Mouse (Mus musculus): ENCODE results near the gene Ropn1l. TPM values are rescaled to one million over a fixed set of nuclear protein-coding genes. Genes with fewer than 3 reads are reported as not detected.

Ropn1l gene
- total and polyA plus RNA-seq, 3 experiments = 0.96 to 1.7 TPM; not detected in 1

- Histone ChIP-seq H3K36me3 (ENCODE audit: control insufficient read depth in 1 of 2, insufficient read depth in 2 of 2, low read length in 2 of 2) (peaks cover 0 to 36% of the 10 kb centered on the region in 2 experiments; a peak in 2 of 4 replicates), H3K9me3 (replicated peaks; ENCODE audit: insufficient read depth, low read length) (no peaks in the 10 kb centered on the region), H3K27ac (ENCODE audit: control insufficient read depth, low read depth, low read length) (no peak overlapping the region), H3K4me1 (ENCODE audit: control insufficient read depth in 1 of 2, insufficient read depth in 2 of 2, low read length in 2 of 2) (0 out of 4 replicates have a peak, but pooled peaks cover 0 to under 1% of the 10 kb centered on the region in 2 experiments), H3K79me2 (ENCODE audit: control insufficient read depth, insufficient read depth, low read length, poor library complexity) (no peaks in the 10 kb centered on the region), H3K27me3 (ENCODE audit: control insufficient read depth in 1 of 2, insufficient read depth in 2 of 2, low read length in 2 of 2) (no peaks in the 10 kb centered on the region), H3K4me3 (ENCODE audit: control insufficient read depth in 1 of 2, insufficient read depth in 1 of 2, low read depth in 2 of 2, low read length in 2 of 2) (no peak overlapping the region), H3K9ac (ENCODE audit: control insufficient read depth, low read depth, low read length, poor library complexity, severe bottlenecking) (no peak overlapping the region)
- no peak for DNase-seq (ENCODE audit: low read depth, low spot score)
- TF ChIP-seq NRF1 (IDR thresholded peaks at IDR 0.05; ENCODE audit: insufficient read depth, low read depth, low read length, poor library complexity, severe bottlenecking) (no peak), JUND (IDR thresholded peaks at IDR 0.05; ENCODE audit: low read depth, low read length) (no peak), USF2 (IDR thresholded peaks at IDR 0.05; ENCODE audit: borderline replicate concordance in 1 of 2, insufficient read depth in 1 of 2, low read depth in 1 of 2, low read length in 2 of 2) (no peak), ZNF384 (IDR thresholded peaks at IDR 0.05; ENCODE audit: low read depth, low read length) (no peak), POLR2A (IDR thresholded peaks at IDR 0.05; ENCODE audit: control insufficient read depth in 1 of 2, insufficient read depth in 1 of 2, low read depth in 1 of 2, low read length in 2 of 2, poor library complexity in 1 of 2) (no peak), UBTF (IDR thresholded peaks at IDR 0.05; ENCODE audit: borderline replicate concordance, insufficient read depth, low read depth, low read length) (no peak), MXI1 (IDR thresholded peaks at IDR 0.05; ENCODE audit: low read depth, low read length) (no peak), HCFC1 (IDR thresholded peaks at IDR 0.05; ENCODE audit: low read depth, low read length) (no peak), GABPA (IDR thresholded peaks at IDR 0.05; ENCODE audit: low read depth, low read length) (no peak), TAL1 (IDR thresholded peaks at IDR 0.05; ENCODE audit: low read length) (no peak), MAFK (IDR thresholded peaks at IDR 0.05; ENCODE audit: borderline replicate concordance, low read depth, low read length) (no peak), EP300 (IDR thresholded peaks at IDR 0.05; ENCODE audit: low read depth in 1 of 2, low read length in 2 of 2) (no peak), MAZ (IDR thresholded peaks at IDR 0.05; ENCODE audit: low read depth, low read length) (no peak), NELFE (IDR thresholded peaks at IDR 0.05; ENCODE audit: low read depth, low read length) (no peak), MYC (IDR thresholded peaks at IDR 0.05; ENCODE audit: low read depth, low read length) (no peak), POLR2AphosphoS2 (IDR thresholded peaks at IDR 0.05; ENCODE audit: low read length) (no peak), CTCF (IDR thresholded peaks at IDR 0.05 in 2 of 3, conservative IDR thresholded peaks at IDR 0.05 in 1 of 3; ENCODE audit: control insufficient read depth in 1 of 3, insufficient read depth in 1 of 3, low read depth in 2 of 3, low read length in 3 of 3, poor library complexity in 1 of 3, severe bottlenecking in 1 of 3) (no peak), TCF12 (IDR thresholded peaks at IDR 0.05; ENCODE audit: low read depth, low read length) (no peak)
These were observed 7.0 kb upstream of the Ropn1l start for GRCm38 (mm10) chr15:31460571-31460970.

GRCm38 (mm10) chr15:31458081-31458480 is 4.5 kb upstream of the Ropn1l start:
- Histone ChIP-seq H3K9me3 (replicated peaks; ENCODE audit: insufficient read depth, low read length) (no peaks in the 10 kb centered on the region), H3K27me3 (ENCODE audit: control insufficient read depth in 1 of 2, insufficient read depth in 2 of 2, low read length in 2 of 2) (no peaks in the 10 kb centered on the region), H3K9ac (ENCODE audit: control insufficient read depth, low read depth, low read length, poor library complexity, severe bottlenecking) (no peak overlapping the region), H3K79me2 (ENCODE audit: control insufficient read depth, insufficient read depth, low read length, poor library complexity) (no peaks in the 10 kb centered on the region; the same call in 1 of the 2 replicates), H3K36me3 (ENCODE audit: control insufficient read depth in 1 of 2, insufficient read depth in 2 of 2, low read length in 2 of 2) (peaks cover 11 to 23% of the 10 kb centered on the region in 2 experiments), H3K27ac (ENCODE audit: control insufficient read depth, low read depth, low read length) (no peak overlapping the region), H3K4me1 (ENCODE audit: control insufficient read depth in 1 of 2, insufficient read depth in 2 of 2, low read length in 2 of 2) (peaks cover 7 to 9% of the 10 kb centered on the region in 2 experiments), H3K4me3 (ENCODE audit: control insufficient read depth in 1 of 2, insufficient read depth in 1 of 2, low read depth in 2 of 2, low read length in 2 of 2) (no peak overlapping the region)
- no peak for DNase-seq (ENCODE audit: low read depth, low spot score)
- TF ChIP-seq CTCF (IDR thresholded peaks at IDR 0.05 in 2 of 3, conservative IDR thresholded peaks at IDR 0.05 in 1 of 3; ENCODE audit: control insufficient read depth in 1 of 3, insufficient read depth in 1 of 3, low read depth in 2 of 3, low read length in 3 of 3, poor library complexity in 1 of 3, severe bottlenecking in 1 of 3) = no peak
- TF ChIP-seq TAL1 (IDR thresholded peaks at IDR 0.05; ENCODE audit: low read length) = no peak
- TF ChIP-seq CHD1 (IDR thresholded peaks at IDR 0.05; ENCODE audit: low read depth, low read length) = no peak
- TF ChIP-seq MAZ (IDR thresholded peaks at IDR 0.05; ENCODE audit: low read depth, low read length) = no peak
- TF ChIP-seq USF2 (IDR thresholded peaks at IDR 0.05; ENCODE audit: borderline replicate concordance in 1 of 2, insufficient read depth in 1 of 2, low read depth in 1 of 2, low read length in 2 of 2) = no peak
- no peak for TF ChIP-seq ZC3H11A (IDR thresholded peaks at IDR 0.05; ENCODE audit: low read depth, low read length)

Measured in MEL (cell line).